Mouse (Mus musculus) myocyte (in vitro differentiated cells): ENCODE measurements at regions not wholly inside any gene's neighbourhood (a gene's known extent, or its start where the extent isn't known, plus 50 kb on each side); places are given as distances from the start of the nearest gene placed in this dataset.

Source experiments
- MYOD1 ChIP-seq, 3 experiments: IDR thresholded peaks; one replicate each; pipeline ENCODE4 v1.6.1; 2011; ENCODE audit warnings: control low read depth in 2 of 3, low read depth in 2 of 3, mild to moderate bottlenecking in 2 of 3, moderate library complexity in 1 of 3; ENCODE audit not compliant: insufficient read length in 2 of 3, control insufficient read depth in 1 of 3
- POLR2A ChIP-seq: IDR thresholded peaks from one replicate; pipeline ENCODE4 v1.6.1; 2011; ENCODE audit warnings: low read depth, mild to moderate bottlenecking, control low read depth, moderate library complexity; ENCODE audit not compliant: insufficient read length
- SRF ChIP-seq: IDR thresholded peaks from one replicate; pipeline ENCODE4 v1.6.1; 2011; ENCODE audit warnings: low read depth; ENCODE audit not compliant: control insufficient read depth, insufficient read length
- USF1 ChIP-seq: IDR thresholded peaks from one replicate; pipeline ENCODE4 v1.6.1; 2011; ENCODE audit warnings: low read depth, mild to moderate bottlenecking, control low read depth, moderate library complexity

GRCm38 (mm10) chr4:53245553-53245952 is 85.9 kb upstream of the Abca1 start:
- TF ChIP-seq POLR2A (no peak), USF1 (no peak), SRF (no peak), MYOD1 (IDR thresholded peaks at IDR 0.05; ENCODE audit: control insufficient read depth in 1 of 3, insufficient read length in 2 of 3, low read depth in 2 of 3) (no peak)
